Mouse (Mus musculus) ES-E14 (cell line): ENCODE data around the gene Eif2ak4.

ENCODE experiments used
- CHD2 ChIP-seq: IDR thresholded peaks from 2 replicates; pipeline ENCODE4 v1.6.1; 2014; ENCODE audit warnings: mild to moderate bottlenecking, low read depth, low read length, inconsistent platforms
- HCFC1 ChIP-seq: IDR thresholded peaks from 2 replicates; pipeline ENCODE4 v1.6.1; 2012; ENCODE audit warnings: low read length, inconsistent platforms, borderline replicate concordance; ENCODE audit not compliant: insufficient read depth
- MAFK ChIP-seq: IDR thresholded peaks from 2 replicates; pipeline ENCODE4 v1.6.1; 2014; ENCODE audit warnings: mild to moderate bottlenecking, low read depth, low read length, inconsistent platforms; ENCODE audit not compliant: insufficient read depth
- ZC3H11A ChIP-seq: IDR thresholded peaks from 2 replicates; pipeline ENCODE4 v1.6.1; 2012; ENCODE audit warnings: low read depth, mild to moderate bottlenecking, inconsistent platforms, low read length, borderline replicate concordance
- ZNF384 ChIP-seq: IDR thresholded peaks from 2 replicates; pipeline ENCODE4 v1.6.1; 2012; ENCODE audit warnings: low read depth, low read length, inconsistent platforms

DNA sequence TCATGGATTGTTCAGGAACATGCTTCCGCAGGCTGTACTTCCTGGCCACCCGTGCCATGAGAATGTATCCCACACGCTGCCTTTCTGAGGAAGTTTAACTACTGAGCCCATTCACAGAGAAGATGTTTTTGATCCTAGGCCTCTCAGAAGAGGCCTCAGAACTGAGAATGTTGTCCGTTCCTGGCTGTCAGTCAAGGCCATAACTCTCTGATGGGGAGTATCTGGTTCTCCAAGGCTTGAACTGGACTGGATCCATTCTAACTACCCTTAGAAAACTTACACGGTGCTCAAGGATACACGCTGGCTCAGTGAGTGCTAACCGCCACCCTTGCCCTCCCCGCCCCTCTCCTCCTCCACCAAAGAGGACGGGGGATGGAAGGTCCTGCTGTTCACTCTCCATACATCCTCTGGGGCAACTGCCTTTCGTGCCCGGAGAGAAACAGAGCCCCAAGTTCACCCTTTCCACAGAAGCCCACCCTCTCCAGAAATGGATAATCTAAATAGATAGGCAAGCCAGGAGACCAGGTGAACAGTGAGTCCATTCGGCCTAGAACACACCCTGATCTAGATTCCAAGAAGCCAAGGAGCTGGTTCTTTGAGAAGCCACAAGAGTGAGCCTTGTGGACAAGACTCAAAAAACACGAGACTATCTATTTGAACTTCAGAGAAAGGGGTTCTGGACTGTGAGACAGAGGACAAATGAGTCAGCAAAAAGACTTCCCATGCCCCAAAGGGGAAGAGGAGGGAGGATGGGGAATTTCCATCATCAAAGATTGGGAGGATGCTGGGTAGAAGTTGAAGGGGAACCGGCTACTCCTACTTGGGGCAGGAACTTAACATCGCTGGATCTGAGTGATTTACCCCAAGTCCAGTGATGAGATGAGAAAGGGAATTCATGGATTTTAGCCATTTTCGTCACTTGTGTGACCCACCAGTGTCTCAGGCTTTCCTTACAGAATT lies 124.3 kb downstream of the Eif2ak4 start:
- TF ChIP-seq ZC3H11A (no peak), HCFC1 (no peak), MAFK (peak; percentile 72), CHD2 (no peak), ZNF384 (no peak)
